9 mouse cellular contexts compared by ENCODE assay signal in the genomic region with DNA sequence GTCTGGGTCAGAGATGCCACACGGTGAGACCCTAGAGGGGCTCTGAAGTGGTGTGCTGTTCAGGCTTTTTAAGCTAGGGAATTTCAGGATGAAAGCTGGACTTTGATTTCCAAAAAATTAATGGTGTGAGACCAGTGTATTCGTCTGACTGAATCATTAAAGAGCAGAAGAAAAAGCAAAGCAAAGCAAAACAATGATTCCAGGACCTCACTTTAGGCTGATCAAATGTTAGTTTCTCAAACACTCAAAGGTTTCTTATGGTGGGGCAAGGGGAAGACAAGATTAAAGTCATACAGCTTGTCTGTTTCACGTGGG.
DNase-seq lines count a peak whose midpoint lies in the region; ATAC-seq and TF ChIP-seq lines count a peak whose summit lies in the region.
"Had no signal": no experiment of that assay in that cellular context is flagged by ENCODE, and none has a peak within 500 bp of the region (broad histone marks: within the 10 kb centered on the region; RNA-seq: fewer than 3 reads in every experiment).

No protein-coding gene starts in this region.

- H3K4me3 ChIP-seq in heart, embryonic 10.5 days: peak overlapping the region; percentile 58
- peak overlapping the region; percentile 35 for H3K4me3 ChIP-seq in C2C12 (ENCODE audit: insufficient read depth, poor library complexity, severe bottlenecking)
- H3K4me3 ChIP-seq in hindbrain, embryonic 11.5 days (ENCODE audit: low read depth, low read length): peak overlapping the region; percentile 30
- H3K4me3 ChIP-seq in liver, embryonic 16.5 days (ENCODE audit: low read depth, low read length): no peak overlapping the region

- TF ChIP-seq CTCF in C2C12 (IDR thresholded peaks at IDR 0.05; ENCODE audit: control insufficient read depth, insufficient read depth, insufficient read length): no peak

- no peaks in the 10 kb centered on the region for H3K9me3 ChIP-seq in heart, embryonic 10.5 days
- no peaks in the 10 kb centered on the region for H3K9me3 ChIP-seq in hindbrain, embryonic 11.5 days (ENCODE audit: control insufficient read depth, low read length)
- no peaks in the 10 kb centered on the region for H3K9me3 ChIP-seq in liver, embryonic 16.5 days (replicated peaks; ENCODE audit: control insufficient read depth, low read length)

- 11% methylated on average over 3 of the region's 3 CpGs for WGBS in heart, embryonic 10.5 days
- WGBS in hindbrain, embryonic 11.5 days: 14% methylated on average over 3 of the region's 3 CpGs
- WGBS in liver, embryonic 16.5 days (ENCODE audit: insufficient replicate concordance): 7% methylated on average over 3 of the region's 3 CpGs

- peaks cover 15% of the 10 kb centered on the region; the same call in 1 of the 2 replicates for H3K36me3 ChIP-seq in heart, embryonic 10.5 days
- H3K36me3 ChIP-seq in C2C12 (ENCODE audit: control insufficient read depth, insufficient read depth): no peaks in the 10 kb centered on the region
- no peaks in the 10 kb centered on the region for H3K36me3 ChIP-seq in hindbrain, embryonic 11.5 days (ENCODE audit: control insufficient read depth, insufficient read depth, low read length)
- H3K36me3 ChIP-seq in liver, embryonic 16.5 days (ENCODE audit: control insufficient read depth, insufficient read depth): no peaks in the 10 kb centered on the region

- no peak for DNase-seq in heart, embryonic 10.5 days (ENCODE audit: low spot score)
- DNase-seq in heart, adult 8-10 months (ENCODE audit: low spot score): no peak
- DNase-seq in hindbrain, embryonic 11.5 days (ENCODE audit: low spot score): no peak
- DNase-seq in cerebellum, adult 11 months: no peak
- DNase-seq in cerebellum, postnatal 36 days: no peak
- DNase-seq in thymus, postnatal 0 days (ENCODE audit: low spot score): no peak

- H3K79me3 ChIP-seq in C2C12 (ENCODE audit: low read depth): no peaks in the 10 kb centered on the region

- ATAC-seq in hindbrain, embryonic 11.5 days (ENCODE audit: low FRiP score): no peak
- no peak for ATAC-seq in liver, embryonic 16.5 days (ENCODE audit: low read depth)
- ATAC-seq: inflammation-experienced regulatory T-cells, adult 6 months had no signal

- H3K9ac ChIP-seq in hindbrain, embryonic 11.5 days (ENCODE audit: low read depth, low read length): peak overlapping the region; percentile 48
- no peak overlapping the region for H3K9ac ChIP-seq in liver, embryonic 16.5 days (ENCODE audit: low read depth, low read length)

- H3K79me2 ChIP-seq in C2C12 (ENCODE audit: control insufficient read depth, insufficient read depth): no peaks in the 10 kb centered on the region

- H3K4me1 ChIP-seq in heart, embryonic 10.5 days: peaks cover 41% of the 10 kb centered on the region
- peaks cover 5% of the 10 kb centered on the region for H3K4me1 ChIP-seq in hindbrain, embryonic 11.5 days (replicated peaks; ENCODE audit: control insufficient read depth, insufficient read depth, low read length)
- H3K4me1 ChIP-seq in liver, embryonic 16.5 days (ENCODE audit: control insufficient read depth, low read depth, low read length): 0 out of 2 replicates have a peak, but pooled peaks cover 3% of the 10 kb centered on the region

- peak overlapping the region; percentile 60 for H3K4me2 ChIP-seq in hindbrain, embryonic 11.5 days (replicated peaks; ENCODE audit: low read depth, low read length)
- H3K4me2 ChIP-seq in liver, embryonic 16.5 days (ENCODE audit: low read depth, low read length): peak overlapping the region; percentile 28

- no peaks in the 10 kb centered on the region for H3K27me3 ChIP-seq in heart, embryonic 10.5 days (ENCODE audit: insufficient read depth, poor library complexity, severe bottlenecking)
- no peaks in the 10 kb centered on the region for H3K27me3 ChIP-seq in C2C12 (ENCODE audit: control insufficient read depth, insufficient read depth, insufficient read length)
- no peaks in the 10 kb centered on the region for H3K27me3 ChIP-seq in hindbrain, embryonic 11.5 days (ENCODE audit: control insufficient read depth, insufficient read depth, low read length)
- no peaks in the 10 kb centered on the region for H3K27me3 ChIP-seq in liver, embryonic 16.5 days (ENCODE audit: control insufficient read depth, insufficient read depth, low read depth, low read length)

- peak overlapping the region; percentile 93 for H3K27ac ChIP-seq in heart, embryonic 10.5 days
- H3K27ac ChIP-seq in hindbrain, embryonic 11.5 days (ENCODE audit: low read depth, low read length): peak overlapping the region; percentile 64
- H3K27ac ChIP-seq in liver, embryonic 16.5 days (ENCODE audit: low read length): no peak overlapping the region

- H3ac ChIP-seq in C2C12 (ENCODE audit: control insufficient read depth, insufficient read length, low read depth): peak overlapping the region; percentile 63

TF ChIP-seq in C2C12, 6 proteins besides CTCF, POLR2A, EP300 and RAD21:
- TF ChIP-seq MAX (IDR thresholded peaks at IDR 0.05): no peak
- no peak for TF ChIP-seq FOSL1 (IDR thresholded peaks at IDR 0.05; ENCODE audit: insufficient read depth, low read length, poor library complexity, severe bottlenecking)
- no peak for TF ChIP-seq MYOG (IDR thresholded peaks at IDR 0.05; ENCODE audit: control insufficient read depth, extremely low read depth, insufficient read length)
- no peak for TF ChIP-seq USF1 (IDR thresholded peaks at IDR 0.05; ENCODE audit: low read depth)
- TF ChIP-seq MYOD1 (IDR thresholded peaks at IDR 0.05; ENCODE audit: control insufficient read depth, insufficient read length, low read depth): no peak
- TF ChIP-seq CEBPB (IDR thresholded peaks at IDR 0.05; ENCODE audit: low read depth): no peak
